Mouse (Mus musculus): ENCODE measurements around the gene Ccnl2. TPM values are rescaled to one million over a fixed set of nuclear protein-coding genes. Genes with fewer than 3 reads are reported as not detected.

Gene Ccnl2
- total RNA-seq (2015) (54.0 and 63.6 TPM in 2 replicates), total RNA-seq (2017) (80.8 and 88.0 TPM in 2 replicates)

- peak; percentile 99 for ATAC-seq (replicated peaks; ENCODE audit: poor library complexity)
Measured at GRCm38 (mm10) chr4:155811929-155812664, at the start of gene Ccnl2. Gene Ccnl2, plus strand, starts transcription at chr4:155812489.

GRCm38 (mm10) chr4:155769496-155769879, 42.8 kb upstream of the Ccnl2 start:
- ATAC-seq (replicated peaks; ENCODE audit: poor library complexity): no peak

- ATAC-seq (replicated peaks; ENCODE audit: poor library complexity): peak; percentile 80
Measured at GRCm38 (mm10) chr4:155769880-155770512, 42.3 kb upstream of the Ccnl2 start.

- ATAC-seq (replicated peaks; ENCODE audit: poor library complexity): no peak
Measured at GRCm38 (mm10) chr4:155770626-155771025, 41.7 kb upstream of the Ccnl2 start.

GRCm38 (mm10) chr4:155771706-155772105, 40.6 kb upstream of the Ccnl2 start:
- ATAC-seq (replicated peaks; ENCODE audit: poor library complexity): no peak

- no peak for ATAC-seq (replicated peaks; ENCODE audit: poor library complexity)
Measured at GRCm38 (mm10) chr4:155772786-155773185, 39.5 kb upstream of the Ccnl2 start.

GRCm38 (mm10) chr4:155773335-155774078, 38.8 kb upstream of the Ccnl2 start:
- no peak for ATAC-seq (replicated peaks; ENCODE audit: poor library complexity)

- peak; percentile 75 for ATAC-seq (replicated peaks; ENCODE audit: poor library complexity)
Measured at GRCm38 (mm10) chr4:155774280-155774754, 38.0 kb upstream of the Ccnl2 start, which contains the start of gene Vwa1. Gene Vwa1, minus strand, starts transcription at chr4:155774698.

GRCm38 (mm10) chr4:155774971-155775740, 37.1 kb upstream of the Ccnl2 start:
- 0 out of 2 replicates have a peak, but pooled peaks have one; percentile 7 for ATAC-seq (replicated peaks; ENCODE audit: poor library complexity)

- no peak for ATAC-seq (replicated peaks; ENCODE audit: poor library complexity)
Measured at GRCm38 (mm10) chr4:155775855-155776254, 36.4 kb upstream of the Ccnl2 start.

- no peak for ATAC-seq (replicated peaks; ENCODE audit: poor library complexity)
Measured at GRCm38 (mm10) chr4:155776704-155777335, 35.5 kb upstream of the Ccnl2 start.

- no peak for ATAC-seq (replicated peaks; ENCODE audit: poor library complexity)
Measured at GRCm38 (mm10) chr4:155777816-155778215, 34.5 kb upstream of the Ccnl2 start.

- no peak for ATAC-seq (replicated peaks; ENCODE audit: poor library complexity)
Measured at GRCm38 (mm10) chr4:155779498-155779897, 32.8 kb upstream of the Ccnl2 start.

GRCm38 (mm10) chr4:155780895-155781294, 31.4 kb upstream of the Ccnl2 start:
- ATAC-seq (replicated peaks; ENCODE audit: poor library complexity): no peak

- no peak for ATAC-seq (replicated peaks; ENCODE audit: poor library complexity)
Measured at GRCm38 (mm10) chr4:155783486-155784080, 28.7 kb upstream of the Ccnl2 start.

GRCm38 (mm10) chr4:155784081-155784701, 28.1 kb upstream of the Ccnl2 start:
- ATAC-seq (replicated peaks; ENCODE audit: poor library complexity): peak; percentile 61

- no peak for ATAC-seq (replicated peaks; ENCODE audit: poor library complexity)
Measured at GRCm38 (mm10) chr4:155785246-155785645, 27.0 kb upstream of the Ccnl2 start.

- 0 out of 2 replicates have a peak, but pooled peaks have one; percentile 26 for ATAC-seq (replicated peaks; ENCODE audit: poor library complexity)
Measured at GRCm38 (mm10) chr4:155785819-155786218, 26.5 kb upstream of the Ccnl2 start, which contains the start of gene Tmem88b. Gene Tmem88b, minus strand, starts transcription at chr4:155785874.

GRCm38 (mm10) chr4:155788300-155788699, 24.0 kb upstream of the Ccnl2 start:
- peak; percentile 79 for ATAC-seq (replicated peaks; ENCODE audit: poor library complexity)

All from megakaryocyte progenitor cell, adult 5-6 weeks (primary cell).